Mouse (Mus musculus): Measurements from ENCODE around the gene Cables2. TPM values are rescaled to one million over a fixed set of nuclear protein-coding genes. Genes with fewer than 3 reads are reported as not detected.

The Cables2 gene
- polyA plus RNA-seq, 1 experiment, result 10.3 TPM

- H3K27ac ChIP-seq (ENCODE audit: insufficient read depth, low read depth, low read length), result peak overlapping the region; percentile 70
- H3K4me1 ChIP-seq (ENCODE audit: control insufficient read depth, insufficient read depth, low read length), result peaks cover 5% of the 10 kb centered on the region
- peak overlapping the region; percentile 81 for H3K4me3 ChIP-seq (ENCODE audit: insufficient read depth, low read length)
- no peak for TF ChIP-seq POLR2A (IDR thresholded peaks at IDR 0.05; ENCODE audit: borderline replicate concordance, low read depth, low read length)
- no peak for TF ChIP-seq CTCF (IDR thresholded peaks at IDR 0.05; ENCODE audit: low read depth, low read length)
Observed at GRCm38 (mm10) chr2:180257963-180258865, 15.1 kb downstream of the Cables2 start.

GRCm38 (mm10) chr2:180257001-180257521 lies 16.2 kb downstream of the Cables2 start, which contains the start of gene Rps21:
Rps21 (plus strand) TSS chr2:180257377.
- Histone ChIP-seq H3K4me3 (ENCODE audit: insufficient read depth, low read length) (peak within 1 kb of the TSS; percentile 81), H3K27ac (ENCODE audit: insufficient read depth, low read depth, low read length) (peak within 1 kb of the TSS; percentile 70), H3K4me1 (ENCODE audit: control insufficient read depth, insufficient read depth, low read length) (peaks cover 5% of the 10 kb centered on the region)
- TF ChIP-seq POLR2A (IDR thresholded peaks at IDR 0.05; ENCODE audit: borderline replicate concordance, low read depth, low read length) (peak; percentile 91), CTCF (IDR thresholded peaks at IDR 0.05; ENCODE audit: low read depth, low read length) (no peak)

- Histone ChIP-seq H3K4me3 (ENCODE audit: insufficient read depth, low read length) (peak overlapping the region; percentile 61), H3K27ac (ENCODE audit: insufficient read depth, low read depth, low read length) (peak overlapping the region; percentile 56), H3K4me1 (ENCODE audit: control insufficient read depth, insufficient read depth, low read length) (peaks cover 5% of the 10 kb centered on the region)
- TF ChIP-seq CTCF (IDR thresholded peaks at IDR 0.05; ENCODE audit: low read depth, low read length), result no peak
Observed at GRCm38 (mm10) chr2:180256296-180257000, 16.8 kb downstream of the Cables2 start.

GRCm38 (mm10) chr2:180255701-180256100 lies 17.6 kb downstream of the Cables2 start:
- no peak for TF ChIP-seq CTCF (IDR thresholded peaks at IDR 0.05; ENCODE audit: low read depth, low read length)
- TF ChIP-seq POLR2A (IDR thresholded peaks at IDR 0.05; ENCODE audit: borderline replicate concordance, low read depth, low read length), result no peak
- Histone ChIP-seq H3K4me3 (ENCODE audit: insufficient read depth, low read length) (peak overlapping the region; percentile 61), H3K27ac (ENCODE audit: insufficient read depth, low read depth, low read length) (peak overlapping the region; percentile 56; the same call in 1 of the 2 replicates), H3K4me1 (ENCODE audit: control insufficient read depth, insufficient read depth, low read length) (peaks cover 5% of the 10 kb centered on the region)

- no peak for TF ChIP-seq POLR2A (IDR thresholded peaks at IDR 0.05; ENCODE audit: borderline replicate concordance, low read depth, low read length)
- no peak for TF ChIP-seq CTCF (IDR thresholded peaks at IDR 0.05; ENCODE audit: low read depth, low read length)
- Histone ChIP-seq H3K4me1 (ENCODE audit: control insufficient read depth, insufficient read depth, low read length) (peaks cover 5% of the 10 kb centered on the region), H3K4me3 (ENCODE audit: insufficient read depth, low read length) (no peak overlapping the region), H3K27ac (ENCODE audit: insufficient read depth, low read depth, low read length) (no peak overlapping the region)
Observed at GRCm38 (mm10) chr2:180254436-180255209, 18.7 kb downstream of the Cables2 start.

- no peak overlapping the region for H3K27ac ChIP-seq (ENCODE audit: insufficient read depth, low read depth, low read length)
- TF ChIP-seq CTCF (IDR thresholded peaks at IDR 0.05; ENCODE audit: low read depth, low read length) (no peak), POLR2A (IDR thresholded peaks at IDR 0.05; ENCODE audit: borderline replicate concordance, low read depth, low read length) (no peak)
- peaks cover 5% of the 10 kb centered on the region for H3K4me1 ChIP-seq (ENCODE audit: control insufficient read depth, insufficient read depth, low read length)
- H3K4me3 ChIP-seq (ENCODE audit: insufficient read depth, low read length), result no peak overlapping the region
Observed at GRCm38 (mm10) chr2:180251838-180252237, 21.5 kb downstream of the Cables2 start.

GRCm38 (mm10) chr2:180250930-180251611 lies 22.2 kb downstream of the Cables2 start:
- H3K4me3 ChIP-seq (ENCODE audit: insufficient read depth, low read length), result no peak overlapping the region
- TF ChIP-seq POLR2A (IDR thresholded peaks at IDR 0.05; ENCODE audit: borderline replicate concordance, low read depth, low read length) (no peak), CTCF (IDR thresholded peaks at IDR 0.05; ENCODE audit: low read depth, low read length) (peak; percentile 64)
- peaks cover 5% of the 10 kb centered on the region for H3K4me1 ChIP-seq (ENCODE audit: control insufficient read depth, insufficient read depth, low read length)
- H3K27ac ChIP-seq (ENCODE audit: insufficient read depth, low read depth, low read length), result no peak overlapping the region

GRCm38 (mm10) chr2:180248947-180249660 lies 24.2 kb downstream of the Cables2 start:
- no peaks in the 10 kb centered on the region for H3K4me1 ChIP-seq (ENCODE audit: control insufficient read depth, insufficient read depth, low read length)
- TF ChIP-seq POLR2A (IDR thresholded peaks at IDR 0.05; ENCODE audit: borderline replicate concordance, low read depth, low read length) (no peak), CTCF (IDR thresholded peaks at IDR 0.05; ENCODE audit: low read depth, low read length) (no peak)
- H3K27ac ChIP-seq (ENCODE audit: insufficient read depth, low read depth, low read length), result no peak overlapping the region
- H3K4me3 ChIP-seq (ENCODE audit: insufficient read depth, low read length), result no peak overlapping the region
